Mouse (Mus musculus): ENCODE measurements around the gene Tubd1. TPM values are rescaled to one million over a fixed set of nuclear protein-coding genes. Genes with fewer than 3 reads are reported as not detected.
A peak's percentile ranks its signal among the peaks of the same experiment; 100 is the strongest.

Gene Tubd1
- polyA plus RNA-seq, 1 experiment, result 6.2 TPM

- no peak overlapping the region for H3K4me3 ChIP-seq (ENCODE audit: insufficient read depth, low read length)
- no peak for TF ChIP-seq POLR2A (IDR thresholded peaks at IDR 0.05; ENCODE audit: borderline replicate concordance, low read depth, low read length)
- no peak for TF ChIP-seq CTCF (IDR thresholded peaks at IDR 0.05; ENCODE audit: low read depth, low read length)
- no peak overlapping the region for H3K27ac ChIP-seq (ENCODE audit: insufficient read depth, low read depth, low read length)
- peaks cover 10% of the 10 kb centered on the region for H3K4me1 ChIP-seq (ENCODE audit: control insufficient read depth, insufficient read depth, low read length)
Measured at GRCm38 (mm10) chr11:86547412-86547811, 2.6 kb downstream of the Tubd1 start.

- H3K4me1 ChIP-seq (ENCODE audit: control insufficient read depth, insufficient read depth, low read length), result peaks cover 9% of the 10 kb centered on the region
- TF ChIP-seq POLR2A (IDR thresholded peaks at IDR 0.05; ENCODE audit: borderline replicate concordance, low read depth, low read length) (no peak), CTCF (IDR thresholded peaks at IDR 0.05; ENCODE audit: low read depth, low read length) (no peak)
- no peak overlapping the region for H3K4me3 ChIP-seq (ENCODE audit: insufficient read depth, low read length)
- peak overlapping the region; percentile 3; the same call in 1 of the 2 replicates for H3K27ac ChIP-seq (ENCODE audit: insufficient read depth, low read depth, low read length)
Measured at GRCm38 (mm10) chr11:86553525-86553924, 8.7 kb downstream of the Tubd1 start.

- Histone ChIP-seq H3K4me3 (ENCODE audit: insufficient read depth, low read length) (no peak overlapping the region), H3K27ac (ENCODE audit: insufficient read depth, low read depth, low read length) (no peak overlapping the region), H3K4me1 (ENCODE audit: control insufficient read depth, insufficient read depth, low read length) (peaks cover 6% of the 10 kb centered on the region)
- TF ChIP-seq CTCF (IDR thresholded peaks at IDR 0.05; ENCODE audit: low read depth, low read length), result no peak
- no peak for TF ChIP-seq POLR2A (IDR thresholded peaks at IDR 0.05; ENCODE audit: borderline replicate concordance, low read depth, low read length)
Measured at GRCm38 (mm10) chr11:86558258-86558657, 13.5 kb downstream of the Tubd1 start.

- Histone ChIP-seq H3K4me3 (ENCODE audit: insufficient read depth, low read length) (no peak overlapping the region), H3K4me1 (ENCODE audit: control insufficient read depth, insufficient read depth, low read length) (peaks cover 27% of the 10 kb centered on the region), H3K27ac (ENCODE audit: insufficient read depth, low read depth, low read length) (no peak overlapping the region)
- TF ChIP-seq POLR2A (IDR thresholded peaks at IDR 0.05; ENCODE audit: borderline replicate concordance, low read depth, low read length), result no peak
- TF ChIP-seq CTCF (IDR thresholded peaks at IDR 0.05; ENCODE audit: low read depth, low read length), result no peak
Measured at GRCm38 (mm10) chr11:86568425-86568824, 23.6 kb downstream of the Tubd1 start.

- H3K27ac ChIP-seq (ENCODE audit: insufficient read depth, low read depth, low read length), result peak overlapping the region; percentile 71
- H3K4me3 ChIP-seq (ENCODE audit: insufficient read depth, low read length), result no peak overlapping the region
- TF ChIP-seq POLR2A (IDR thresholded peaks at IDR 0.05; ENCODE audit: borderline replicate concordance, low read depth, low read length) (no peak), CTCF (IDR thresholded peaks at IDR 0.05; ENCODE audit: low read depth, low read length) (no peak)
- peaks cover 31% of the 10 kb centered on the region for H3K4me1 ChIP-seq (ENCODE audit: control insufficient read depth, insufficient read depth, low read length)
Measured at GRCm38 (mm10) chr11:86570261-86570746, 25.5 kb downstream of the Tubd1 start.

GRCm38 (mm10) chr11:86571047-86571855 is 26.5 kb downstream of the Tubd1 start:
- Histone ChIP-seq H3K4me1 (ENCODE audit: control insufficient read depth, insufficient read depth, low read length) (peaks cover 41% of the 10 kb centered on the region), H3K4me3 (ENCODE audit: insufficient read depth, low read length) (no peak overlapping the region), H3K27ac (ENCODE audit: insufficient read depth, low read depth, low read length) (peak overlapping the region; percentile 71)
- TF ChIP-seq CTCF (IDR thresholded peaks at IDR 0.05; ENCODE audit: low read depth, low read length) (no peak), POLR2A (IDR thresholded peaks at IDR 0.05; ENCODE audit: borderline replicate concordance, low read depth, low read length) (no peak)

GRCm38 (mm10) chr11:86571871-86572270 is 27.1 kb downstream of the Tubd1 start:
- Histone ChIP-seq H3K4me1 (ENCODE audit: control insufficient read depth, insufficient read depth, low read length) (peaks cover 47% of the 10 kb centered on the region), H3K27ac (ENCODE audit: insufficient read depth, low read depth, low read length) (no peak overlapping the region), H3K4me3 (ENCODE audit: insufficient read depth, low read length) (no peak overlapping the region)
- TF ChIP-seq CTCF (IDR thresholded peaks at IDR 0.05; ENCODE audit: low read depth, low read length) (no peak), POLR2A (IDR thresholded peaks at IDR 0.05; ENCODE audit: borderline replicate concordance, low read depth, low read length) (no peak)

- TF ChIP-seq CTCF (IDR thresholded peaks at IDR 0.05; ENCODE audit: low read depth, low read length) (no peak), POLR2A (IDR thresholded peaks at IDR 0.05; ENCODE audit: borderline replicate concordance, low read depth, low read length) (no peak)
- no peak overlapping the region for H3K4me3 ChIP-seq (ENCODE audit: insufficient read depth, low read length)
- peaks cover 51% of the 10 kb centered on the region for H3K4me1 ChIP-seq (ENCODE audit: control insufficient read depth, insufficient read depth, low read length)
Measured at GRCm38 (mm10) chr11:86572623-86573022, 27.8 kb downstream of the Tubd1 start.

GRCm38 (mm10) chr11:86573646-86574231 is 28.9 kb downstream of the Tubd1 start:
- TF ChIP-seq POLR2A (IDR thresholded peaks at IDR 0.05; ENCODE audit: borderline replicate concordance, low read depth, low read length) (no peak), CTCF (IDR thresholded peaks at IDR 0.05; ENCODE audit: low read depth, low read length) (no peak)
- H3K4me1 ChIP-seq (ENCODE audit: control insufficient read depth, insufficient read depth, low read length), result peaks cover 56% of the 10 kb centered on the region

More at GRCm38 (mm10) chr11:86572623-86573022, 27.8 kb downstream of the Tubd1 start:
- H3K27ac ChIP-seq (ENCODE audit: insufficient read depth, low read depth, low read length), result no peak overlapping the region

GRCm38 (mm10) chr11:86574408-86574807 is 29.6 kb downstream of the Tubd1 start:
- Histone ChIP-seq H3K27ac (ENCODE audit: insufficient read depth, low read depth, low read length) (no peak overlapping the region), H3K4me1 (ENCODE audit: control insufficient read depth, insufficient read depth, low read length) (peaks cover 57% of the 10 kb centered on the region), H3K4me3 (ENCODE audit: insufficient read depth, low read length) (no peak overlapping the region)
- TF ChIP-seq CTCF (IDR thresholded peaks at IDR 0.05; ENCODE audit: low read depth, low read length) (no peak), POLR2A (IDR thresholded peaks at IDR 0.05; ENCODE audit: borderline replicate concordance, low read depth, low read length) (no peak)

More at GRCm38 (mm10) chr11:86573646-86574231, 28.9 kb downstream of the Tubd1 start:
- no peak overlapping the region for H3K27ac ChIP-seq (ENCODE audit: insufficient read depth, low read depth, low read length)
- H3K4me3 ChIP-seq (ENCODE audit: insufficient read depth, low read length), result no peak overlapping the region

Data from bone marrow macrophage, adult 2 months (primary cell).